Mouse (Mus musculus): ENCODE measurements around the gene Rexo1. TPM values are rescaled to one million over a fixed set of nuclear protein-coding genes. Genes with fewer than 3 reads are reported as not detected.

The Rexo1 gene
- total RNA-seq, 4 experiments from 2014 or later = 45.3 to 53.2 (median 49.5) TPM

DNA sequence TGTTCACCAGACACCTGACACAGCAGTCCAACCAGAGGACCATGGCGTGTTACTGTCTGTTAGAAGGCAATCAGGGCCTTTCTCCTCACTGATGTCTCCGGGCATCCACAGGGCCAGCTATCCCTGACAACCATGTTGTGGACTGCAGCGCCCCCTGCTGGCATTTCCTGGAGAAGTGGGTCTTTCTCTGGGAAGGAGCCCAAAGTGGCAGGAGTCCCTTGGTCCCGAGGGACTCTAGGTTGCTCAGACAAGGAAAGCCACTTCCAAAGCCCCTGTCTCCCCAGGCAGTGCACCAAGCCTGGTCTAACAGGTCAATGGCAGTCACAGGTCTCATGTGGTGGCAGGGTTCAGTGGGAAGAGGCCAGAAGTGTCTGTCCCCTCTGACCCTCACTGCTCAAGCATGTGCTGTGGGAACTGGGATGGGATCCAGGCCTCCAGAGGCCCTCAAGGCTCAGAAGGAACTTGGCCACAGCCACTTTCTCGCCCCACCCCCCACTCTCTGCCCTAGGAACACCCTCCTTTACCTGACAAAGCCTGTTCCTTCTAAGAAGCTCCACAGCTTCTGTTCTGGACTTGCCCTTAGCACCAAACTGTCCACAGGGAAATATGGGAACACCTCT, 3.9 kb downstream of the Rexo1 start:
- DNase-seq (ENCODE audit: low spot score in 2 of 2) = peak in 1 of 2 experiments; percentile 73

DNA sequence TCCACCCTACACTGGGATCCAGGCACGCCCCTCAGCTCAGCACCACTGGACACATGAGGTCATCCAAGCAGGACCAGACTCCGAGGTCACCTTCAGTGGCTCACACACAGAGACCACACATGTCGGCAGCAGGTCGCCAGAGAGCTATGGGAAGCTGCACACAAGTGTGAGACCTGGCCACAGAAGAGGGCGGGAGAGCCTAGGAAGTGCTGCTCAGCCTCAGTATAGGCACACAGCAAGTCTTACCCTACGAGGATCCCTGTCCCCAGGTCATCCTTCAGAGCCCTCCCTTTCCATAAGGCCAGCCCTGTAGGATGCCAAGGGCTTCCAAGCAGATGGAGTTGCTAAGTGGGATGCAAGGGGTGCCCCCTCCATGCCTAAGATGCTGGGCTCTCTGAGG, 7.4 kb downstream of the Rexo1 start:
- no peak for DNase-seq (ENCODE audit: low spot score in 2 of 2)

DNA sequence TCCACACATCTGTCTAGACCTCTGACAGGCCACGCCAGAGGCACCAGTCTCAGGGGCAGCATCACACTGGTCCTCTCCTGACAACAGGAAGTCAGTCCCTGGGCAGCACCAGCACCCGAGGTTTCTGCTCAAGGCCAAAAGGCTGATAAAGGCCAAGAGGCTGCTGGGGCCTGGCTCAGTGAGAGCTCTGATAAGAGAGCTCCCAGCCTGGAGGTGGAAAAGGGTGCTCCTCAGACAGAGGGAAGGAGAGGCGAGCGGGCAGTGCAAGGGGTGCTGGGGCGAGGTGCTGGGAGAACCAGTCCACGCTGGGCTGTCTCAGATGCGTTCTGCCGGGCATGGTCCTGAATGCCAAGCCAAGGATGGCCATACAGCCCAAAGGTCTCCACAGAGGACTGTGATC, 7.8 kb downstream of the Rexo1 start:
- no peak for DNase-seq (ENCODE audit: low spot score in 2 of 2)

DNA sequence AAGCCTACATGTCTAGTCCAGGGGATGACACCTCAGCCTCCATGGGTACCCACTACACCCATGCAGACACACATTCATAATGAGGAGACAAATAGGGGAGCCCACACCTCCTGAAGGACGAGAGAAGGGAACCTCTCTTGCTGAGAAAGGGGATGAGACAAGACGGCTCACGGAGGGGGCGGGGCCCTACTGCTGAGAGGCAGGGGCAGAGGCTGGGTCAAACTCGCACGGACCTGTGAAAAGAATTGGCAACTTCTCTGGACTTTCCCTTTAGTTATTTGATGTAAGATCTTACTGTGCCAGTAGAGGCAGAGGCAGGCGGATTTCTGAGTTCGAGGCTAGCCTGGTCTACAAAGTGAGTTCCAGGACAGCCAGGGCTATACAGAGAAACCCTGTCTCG, 9.0 kb downstream of the Rexo1 start:
- no peak for DNase-seq (ENCODE audit: low spot score in 2 of 2)

DNA sequence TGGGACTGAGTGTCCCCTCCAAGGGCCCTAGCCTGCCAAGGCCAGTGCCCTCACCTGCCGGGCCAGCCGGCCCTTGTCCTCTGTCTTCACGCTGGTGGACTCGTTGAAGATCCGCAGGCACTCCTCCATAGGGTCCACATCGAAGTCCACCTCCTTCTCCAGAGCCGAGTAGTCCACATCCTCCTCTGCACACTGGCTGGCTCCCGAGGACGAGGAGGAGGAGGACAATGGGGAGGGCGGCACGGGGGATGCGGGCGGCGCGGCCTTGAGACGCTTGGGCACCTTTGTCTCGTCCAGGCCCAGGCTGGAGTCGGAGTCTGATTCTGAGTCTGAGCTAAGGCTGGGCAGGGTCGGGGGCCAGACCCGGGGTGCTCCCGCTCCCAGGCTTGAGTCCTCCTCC, 12.1 kb downstream of the Rexo1 start:
- no peak for DNase-seq (ENCODE audit: low spot score in 2 of 2)

DNA sequence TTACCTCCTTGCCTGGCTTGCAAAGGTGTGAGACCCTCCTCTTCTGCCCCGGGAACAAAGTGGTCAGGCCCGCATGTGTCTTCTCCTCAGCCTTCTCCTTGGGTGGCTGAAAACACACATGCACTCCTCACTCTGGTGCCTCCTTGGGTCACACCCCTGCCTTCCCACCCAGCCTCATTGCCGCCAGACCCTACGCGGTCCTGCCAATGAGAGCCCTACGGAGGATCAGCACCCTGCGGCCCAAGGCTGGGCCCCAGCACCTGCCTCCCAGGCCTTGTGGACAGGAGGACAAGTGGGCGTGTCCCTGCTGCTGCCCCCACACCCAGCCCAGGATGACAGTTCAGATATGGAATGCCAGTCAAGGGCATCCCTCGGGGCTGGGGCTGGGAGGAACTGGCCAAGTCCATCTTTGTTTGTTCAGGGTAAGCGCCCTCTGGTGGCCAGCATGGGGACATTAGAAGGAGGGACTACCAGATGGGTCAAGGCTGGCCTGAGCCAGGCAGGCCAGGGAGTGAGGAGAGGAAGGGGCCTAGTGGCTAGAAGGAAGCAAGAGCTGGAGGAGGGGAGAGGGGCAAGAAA, 12.8 kb downstream of the Rexo1 start:
- peak in 1 of 2 experiments; percentile 44 for DNase-seq (ENCODE audit: low spot score in 2 of 2)

DNA sequence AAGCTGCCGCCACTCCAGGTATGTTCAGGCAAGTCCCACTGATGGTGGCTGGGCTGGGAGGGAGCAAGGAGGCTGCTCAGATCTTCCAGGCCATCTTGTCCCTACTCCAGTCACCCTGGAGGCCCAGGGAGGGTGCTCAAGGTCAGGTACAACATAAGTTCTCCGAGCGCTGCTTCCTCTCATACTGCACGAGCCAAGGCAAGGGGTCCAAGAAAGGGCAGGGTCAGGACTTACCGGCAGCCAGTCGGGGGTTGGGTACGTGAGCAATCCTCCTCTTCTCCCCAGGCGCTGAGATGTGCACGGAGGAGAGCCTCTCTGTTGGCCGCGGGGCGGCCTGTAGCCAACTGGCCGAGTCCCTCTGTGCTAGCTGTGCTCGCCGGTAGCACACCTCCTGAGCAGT, 13.8 kb downstream of the Rexo1 start:
- no peak for DNase-seq (ENCODE audit: low spot score in 2 of 2)

DNA sequence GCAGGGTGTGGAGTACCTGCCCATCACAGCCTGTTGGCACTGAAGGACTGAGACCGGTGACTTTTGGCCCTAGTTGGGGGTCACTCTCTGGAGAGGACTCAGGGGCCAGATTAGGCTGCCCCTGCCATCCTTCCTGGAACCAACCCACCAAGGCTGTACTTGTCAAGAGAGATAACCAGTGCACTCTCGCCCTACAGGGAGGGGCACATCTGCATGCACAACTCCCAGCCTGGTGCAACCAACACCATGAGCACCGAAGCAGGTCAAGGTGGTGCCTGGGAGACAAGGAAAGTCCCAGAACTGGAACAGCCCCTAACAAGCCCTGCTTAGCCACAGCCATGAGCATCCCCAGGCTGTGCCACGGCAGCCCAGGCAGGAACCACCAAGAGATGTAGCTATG, 14.4 kb downstream of the Rexo1 start:
- DNase-seq (ENCODE audit: low spot score in 2 of 2) = no peak

DNA sequence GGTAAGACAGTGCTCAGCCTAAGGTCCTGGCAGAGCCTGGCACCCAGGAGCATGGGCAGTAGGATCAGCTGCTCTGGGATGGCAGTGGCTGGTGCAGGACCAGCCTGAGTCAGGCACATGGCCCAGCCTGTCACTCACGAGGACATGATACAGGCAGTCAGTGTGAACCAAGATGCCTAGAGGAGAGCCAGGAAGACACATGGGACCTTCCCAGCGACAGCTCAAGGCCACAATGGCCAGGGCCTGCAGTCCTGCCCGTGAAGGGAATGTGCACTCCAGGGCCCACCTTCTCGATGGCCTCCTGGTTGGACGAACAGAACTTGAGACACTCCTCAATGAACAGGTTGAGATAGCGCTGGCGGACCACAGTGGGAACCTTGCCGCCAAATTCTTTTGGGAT, 15.8 kb downstream of the Rexo1 start:
- DNase-seq (ENCODE audit: low spot score in 2 of 2) = no peak

DNA sequence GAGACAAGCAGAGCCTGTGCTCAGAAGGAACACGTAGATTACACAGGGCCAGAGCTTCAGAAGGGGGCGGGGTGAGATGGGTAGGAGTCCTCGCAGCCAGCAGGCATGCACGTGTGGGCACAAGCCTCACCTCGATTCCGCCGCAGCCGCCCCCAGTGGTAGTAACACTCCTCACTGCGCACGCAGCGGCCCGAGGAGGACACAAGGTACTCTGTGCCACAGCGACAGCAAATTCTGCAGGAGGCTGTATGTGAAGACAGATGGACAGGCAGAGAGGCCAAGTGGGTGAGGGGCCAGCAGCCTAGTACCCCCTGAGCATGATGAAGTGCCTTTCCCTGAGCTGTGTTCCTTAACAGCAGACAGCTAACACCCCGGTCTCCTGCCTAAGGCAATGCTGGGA, 17.5 kb downstream of the Rexo1 start:
- no peak for DNase-seq (ENCODE audit: low spot score in 2 of 2)

DNA sequence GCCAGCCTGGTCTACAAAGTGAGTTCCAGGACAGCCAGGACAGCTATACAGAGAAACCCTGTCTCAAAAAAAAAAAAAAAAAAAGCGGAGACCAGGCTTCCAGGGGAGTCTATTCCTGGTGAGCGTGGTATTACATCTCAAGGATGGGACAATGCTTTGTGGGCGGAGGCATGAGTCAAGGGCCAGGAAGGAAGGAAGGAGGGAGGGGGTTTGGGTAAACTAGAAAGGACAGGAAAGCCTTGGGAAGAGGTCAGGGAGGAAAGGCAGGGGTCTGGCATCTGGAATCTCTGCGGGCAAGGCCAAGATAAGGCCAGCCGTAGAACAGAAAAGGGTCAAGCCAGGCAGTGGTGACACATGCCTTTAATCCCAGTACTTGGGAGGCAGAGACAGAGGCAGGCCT, 21.9 kb downstream of the Rexo1 start:
- DNase-seq (ENCODE audit: low spot score in 2 of 2) = no peak

DNA sequence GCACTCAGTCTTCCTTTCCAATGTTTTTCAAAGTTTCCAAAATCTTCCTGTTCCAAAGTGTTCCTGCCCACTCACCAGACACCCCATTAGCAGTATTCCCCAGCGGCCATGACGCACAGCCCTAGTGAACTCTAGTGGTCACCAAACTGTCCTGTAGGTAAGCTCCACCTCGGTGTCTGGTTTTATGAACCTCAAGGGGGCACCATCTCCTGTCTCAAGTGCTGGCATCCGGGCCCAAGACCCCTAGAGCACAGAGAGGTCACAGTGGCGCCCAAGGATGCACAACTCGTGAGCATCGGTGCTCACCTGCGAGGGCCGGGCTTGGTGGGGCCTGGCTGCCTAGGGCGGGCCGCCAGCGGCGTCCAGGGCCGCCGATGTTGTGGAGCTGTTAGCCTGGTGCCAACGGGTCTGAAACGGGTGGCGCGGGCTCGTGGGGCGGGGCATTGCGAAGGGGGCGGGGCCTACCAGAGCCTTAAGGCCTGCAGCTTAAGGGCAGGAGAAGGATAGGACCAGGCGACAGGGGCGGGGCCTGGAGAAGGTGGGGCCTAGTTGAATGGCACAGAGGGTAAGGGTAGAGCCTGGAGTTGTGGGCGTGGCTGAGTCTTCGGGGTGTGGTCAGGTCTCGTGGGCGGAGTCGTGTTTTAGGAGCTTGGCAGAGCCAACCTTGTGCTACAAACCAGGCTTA, 22.5 kb downstream of the Rexo1 start, which contains the start of gene Atp8b3:
TSS of gene Atp8b3 (minus strand) at position 415 of the 685 bp plus-strand sequence.
- DNase-seq (ENCODE audit: low spot score in 2 of 2) = no peak

DNA sequence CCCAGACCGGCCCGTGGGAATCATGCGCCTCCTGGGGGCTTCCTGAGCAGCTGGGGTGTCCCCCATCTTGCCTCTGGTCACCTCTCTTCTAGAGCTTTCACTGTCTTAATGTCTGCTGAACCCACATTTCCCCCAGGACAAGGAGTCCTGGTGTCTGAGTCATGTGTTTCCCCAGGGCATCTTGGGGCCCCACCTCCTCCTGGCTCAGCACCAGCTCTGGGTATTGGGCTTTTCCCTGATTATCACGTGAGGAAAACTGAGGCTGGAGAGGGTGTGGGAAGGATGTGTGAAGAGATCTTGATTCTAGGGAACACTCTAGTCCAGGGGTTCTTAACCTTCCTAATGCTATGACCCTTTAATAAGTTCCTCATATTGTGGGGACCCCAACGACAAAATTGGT, 23.2 kb downstream of the Rexo1 start:
- DNase-seq (ENCODE audit: low spot score in 2 of 2) = no peak

DNA sequence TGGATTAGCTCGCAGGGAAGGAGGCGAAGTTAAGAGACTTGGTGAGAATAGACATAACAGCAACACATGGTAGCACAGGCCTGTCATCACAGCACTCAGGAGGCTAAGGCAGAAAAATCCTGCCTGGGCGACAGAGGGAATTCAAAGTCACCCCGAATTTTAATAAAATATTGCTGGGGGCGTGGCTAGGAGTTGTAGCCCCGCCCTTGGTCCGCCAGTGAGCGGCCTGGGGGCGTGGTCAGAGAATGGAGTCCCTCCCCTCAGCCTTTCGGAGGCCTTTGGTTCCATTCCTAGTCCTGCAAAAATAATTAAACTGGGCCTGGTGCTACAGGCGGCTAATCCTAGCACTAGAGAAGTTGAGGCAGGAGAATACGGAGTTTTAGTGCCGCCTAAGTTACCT, 25.6 kb downstream of the Rexo1 start:
- no peak for DNase-seq (ENCODE audit: low spot score in 2 of 2)

DNA sequence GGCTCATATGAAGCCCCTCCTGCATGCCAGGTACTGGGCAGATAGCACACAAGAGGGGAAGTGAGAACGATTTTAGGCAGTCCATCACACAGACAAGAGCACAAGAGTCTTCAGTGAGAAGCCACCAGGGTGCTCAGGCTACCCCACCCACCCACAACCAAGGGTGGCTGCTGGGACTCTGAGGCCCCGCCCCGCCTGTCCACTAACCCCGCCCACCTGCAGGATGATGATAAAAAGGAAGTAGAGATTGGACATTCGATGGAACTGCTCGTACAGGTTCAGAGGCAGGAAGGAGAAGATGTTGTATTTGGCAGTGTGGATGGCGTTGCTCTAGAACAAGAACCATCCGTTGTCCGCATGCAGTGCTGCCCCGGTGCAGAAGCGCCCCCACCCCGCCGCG, 26.3 kb downstream of the Rexo1 start:
- DNase-seq (ENCODE audit: low spot score in 2 of 2) = no peak

DNA sequence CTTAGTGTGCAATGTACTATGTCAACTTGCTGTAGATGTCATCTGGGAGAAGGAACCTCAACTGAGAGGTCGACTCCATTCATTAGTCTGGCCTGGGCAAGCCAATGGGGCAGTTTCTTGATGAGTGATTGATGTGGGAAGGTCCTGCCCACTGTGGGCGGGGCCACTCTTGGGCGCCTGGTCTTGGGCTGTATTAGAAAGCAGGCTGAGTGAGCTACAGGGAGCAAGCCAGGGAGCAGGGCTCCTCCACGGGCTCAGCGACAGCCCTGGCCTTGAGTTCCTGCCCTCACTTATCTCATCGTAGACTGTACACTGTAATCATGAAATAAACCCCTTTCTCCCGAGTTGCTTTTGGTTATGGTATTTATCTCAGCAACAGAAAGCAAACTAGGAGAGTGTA, 27.7 kb downstream of the Rexo1 start:
- DNase-seq (ENCODE audit: low spot score in 2 of 2) = no peak

DNA sequence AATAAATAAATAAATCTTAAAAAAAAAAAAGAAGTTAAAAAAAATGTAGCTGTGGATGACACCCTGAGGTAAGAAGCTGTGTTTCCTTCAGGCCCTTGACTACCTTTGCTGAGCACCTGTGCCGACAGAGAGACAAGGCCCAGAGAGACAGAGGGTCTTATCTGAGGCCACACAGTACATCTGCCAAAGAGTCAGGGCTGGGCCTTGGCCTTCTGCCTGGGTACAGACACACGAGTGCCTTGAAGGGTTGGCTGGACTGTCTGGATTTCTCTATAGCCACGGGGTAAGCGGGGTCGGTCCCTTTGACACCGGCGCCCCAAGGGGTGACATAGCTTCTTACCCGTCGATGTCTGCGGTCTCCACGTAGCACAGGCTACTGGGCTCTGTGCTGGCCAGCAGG, 28.6 kb downstream of the Rexo1 start:
- no peak for DNase-seq (ENCODE audit: low spot score in 2 of 2)

DNA sequence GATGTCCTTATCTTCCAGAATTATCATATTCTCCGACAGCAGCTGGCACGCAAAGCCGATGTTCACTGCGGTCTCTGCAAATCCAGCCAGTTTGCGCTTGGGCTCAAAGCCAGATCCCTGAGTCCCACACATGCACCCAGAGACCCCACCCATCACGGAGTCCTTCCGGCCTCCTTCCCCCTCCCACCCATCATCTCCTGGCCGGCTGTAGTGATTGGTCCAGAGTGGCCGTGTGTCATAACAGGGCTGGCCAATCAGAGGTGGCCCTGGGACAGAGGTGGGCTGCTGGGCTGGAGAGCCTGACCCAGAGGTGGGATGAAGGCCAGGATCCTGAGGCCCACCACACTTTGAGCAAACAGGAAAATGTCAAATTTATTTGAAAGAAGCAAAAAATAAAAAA, 35.2 kb downstream of the Rexo1 start:
- DNase-seq (ENCODE audit: low spot score in 2 of 2) = no peak

DNA sequence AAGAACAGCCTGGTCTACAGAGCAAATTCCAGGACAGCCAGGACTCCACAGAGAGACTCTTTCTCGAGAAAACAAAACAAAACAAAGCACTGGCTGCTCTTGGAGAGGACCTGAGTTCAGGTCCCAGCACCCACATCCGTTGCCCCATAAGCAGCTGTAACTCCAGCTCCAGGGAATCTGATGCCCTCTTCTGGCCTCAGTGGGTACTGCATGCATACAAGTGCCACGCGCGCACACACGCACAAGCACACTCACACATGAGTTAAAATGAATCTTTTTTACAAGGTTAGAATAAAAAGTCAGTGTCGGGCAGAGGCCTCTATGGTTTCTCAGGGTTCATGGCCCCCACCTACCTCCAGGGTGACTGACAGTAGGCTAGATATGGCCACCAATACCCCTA, 38.1 kb downstream of the Rexo1 start:
- no peak for DNase-seq (ENCODE audit: low spot score in 2 of 2)

DNA sequence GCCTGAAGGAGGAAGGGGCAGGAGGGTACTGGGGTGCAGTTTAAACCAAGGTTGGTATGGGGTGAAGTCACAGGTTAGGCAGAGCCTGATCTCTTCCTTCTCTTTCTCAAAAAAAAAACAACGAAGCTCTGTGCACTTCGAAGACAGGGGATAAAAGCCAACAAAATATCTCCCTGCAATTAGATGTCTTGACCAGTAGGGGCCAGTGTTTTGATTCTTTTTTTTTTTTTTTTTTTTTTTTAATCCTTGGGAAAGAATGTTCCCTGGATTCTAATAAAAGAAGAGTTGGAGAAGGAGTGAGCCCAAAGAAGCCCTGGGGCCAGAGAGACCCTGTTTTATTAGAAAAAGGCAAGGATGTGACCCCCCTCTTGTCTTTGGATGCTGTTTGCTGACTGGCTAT, 42.1 kb downstream of the Rexo1 start:
- DNase-seq (ENCODE audit: low spot score in 2 of 2) = no peak

DNA sequence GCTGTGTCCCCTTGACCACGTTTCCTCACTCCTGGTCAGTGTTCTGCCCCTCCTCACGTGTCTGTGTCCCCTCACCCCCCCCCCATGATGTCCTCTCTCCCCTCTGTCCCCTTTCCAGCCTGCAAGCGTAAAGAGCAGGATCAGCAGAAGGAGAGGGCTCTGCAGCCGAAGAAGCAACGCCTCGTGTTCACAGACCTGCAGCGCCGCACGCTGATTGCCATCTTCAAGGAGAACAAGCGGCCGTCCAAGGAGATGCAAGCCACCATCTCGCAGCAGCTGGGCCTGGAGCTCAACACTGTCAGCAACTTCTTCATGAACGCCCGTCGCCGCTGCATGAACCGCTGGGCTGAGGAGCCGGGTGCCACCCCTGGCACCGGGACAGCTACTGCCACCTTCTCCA, 47.6 kb downstream of the Rexo1 start:
- no peak for DNase-seq (ENCODE audit: low spot score in 2 of 2)

DNA sequence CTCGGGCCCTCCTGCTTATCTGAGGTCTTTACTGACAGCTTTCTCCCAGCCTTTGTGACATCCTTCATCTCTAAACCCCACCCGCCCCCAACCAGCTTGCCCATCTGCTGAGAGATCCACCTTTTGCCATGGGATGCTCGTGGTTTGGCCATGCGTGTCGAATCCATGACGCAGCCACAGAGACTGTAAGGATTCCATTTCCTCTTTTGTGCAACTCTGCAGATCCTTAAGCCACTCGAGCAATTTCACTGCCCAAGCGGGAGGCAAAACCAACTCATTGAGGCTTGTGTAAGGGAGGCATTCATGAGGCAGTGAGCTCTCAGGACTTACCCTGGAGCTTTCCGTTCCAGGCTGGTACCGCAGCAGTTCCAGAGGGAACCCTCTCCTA, 51.1 kb downstream of the Rexo1 start:
- no peak for DNase-seq (ENCODE audit: low spot score in 2 of 2)
